Mouse (Mus musculus) G1E-ER4 (cell line): ENCODE measurements around the gene Clec4a1. TPM values are rescaled to one million over a fixed set of nuclear protein-coding genes. Genes with fewer than 3 reads are reported as not detected.

Source experiments
- GATA1 ChIP-seq: IDR thresholded peaks from one replicate; pipeline ENCODE4 v1.8.0; 2012; ENCODE audit warnings: low read length, inconsistent platforms
- polyA plus RNA-seq: library from polyadenylated mRNA; stranded (reverse); fragments of >175 nt; gene quantifications from 2 replicates; pipeline ENCODE4 v1.2.3, GENCODE M21; 2012

Gene Clec4a1
- polyA plus RNA-seq, result not detected in 2 replicates

DNA sequence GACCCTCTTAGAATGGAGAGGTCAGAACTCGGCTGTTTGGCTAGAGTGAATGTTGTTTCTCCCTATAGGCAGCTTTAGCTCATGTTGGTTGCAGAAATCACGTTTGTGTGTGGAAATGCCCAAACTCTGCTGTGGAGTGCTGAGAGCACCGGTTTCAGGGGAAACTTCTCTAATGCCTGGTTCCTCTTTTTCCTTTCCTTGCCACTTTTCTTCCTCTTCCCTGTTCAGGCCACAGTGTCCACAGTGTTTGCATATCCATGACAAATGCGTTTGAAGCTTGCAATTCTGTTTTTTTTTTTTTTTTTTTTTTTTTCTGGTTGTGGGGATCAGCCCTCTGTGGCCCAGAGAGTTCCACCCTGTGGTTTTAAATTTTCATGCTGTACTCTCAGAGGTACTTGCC lies at the start of gene Clec4a1:
TSS of gene Clec4a1 (plus strand) at position 398 of the 400 bp plus-strand sequence.
- no peak for TF ChIP-seq GATA1

DNA sequence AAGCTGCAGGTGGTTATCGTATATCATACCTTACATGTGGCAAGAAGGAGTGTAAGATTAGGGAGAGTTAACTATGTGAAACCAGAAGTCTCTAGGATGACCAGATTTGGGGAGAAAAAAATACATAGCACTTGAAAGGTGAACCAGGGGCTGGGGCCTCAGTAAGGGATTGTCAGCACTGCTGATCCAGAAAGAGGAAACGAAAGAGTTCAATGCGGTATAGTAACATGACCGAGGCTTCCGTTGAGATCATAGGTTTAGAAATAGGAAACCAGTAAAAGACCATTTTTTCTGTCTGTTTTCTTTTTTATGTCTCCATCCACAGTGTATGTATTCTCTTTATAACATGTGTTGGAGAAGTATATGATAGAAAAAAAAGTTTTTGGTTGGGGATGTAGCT lies 48.8 kb upstream of the Clec4a1 start:
- no peak for TF ChIP-seq GATA1

DNA sequence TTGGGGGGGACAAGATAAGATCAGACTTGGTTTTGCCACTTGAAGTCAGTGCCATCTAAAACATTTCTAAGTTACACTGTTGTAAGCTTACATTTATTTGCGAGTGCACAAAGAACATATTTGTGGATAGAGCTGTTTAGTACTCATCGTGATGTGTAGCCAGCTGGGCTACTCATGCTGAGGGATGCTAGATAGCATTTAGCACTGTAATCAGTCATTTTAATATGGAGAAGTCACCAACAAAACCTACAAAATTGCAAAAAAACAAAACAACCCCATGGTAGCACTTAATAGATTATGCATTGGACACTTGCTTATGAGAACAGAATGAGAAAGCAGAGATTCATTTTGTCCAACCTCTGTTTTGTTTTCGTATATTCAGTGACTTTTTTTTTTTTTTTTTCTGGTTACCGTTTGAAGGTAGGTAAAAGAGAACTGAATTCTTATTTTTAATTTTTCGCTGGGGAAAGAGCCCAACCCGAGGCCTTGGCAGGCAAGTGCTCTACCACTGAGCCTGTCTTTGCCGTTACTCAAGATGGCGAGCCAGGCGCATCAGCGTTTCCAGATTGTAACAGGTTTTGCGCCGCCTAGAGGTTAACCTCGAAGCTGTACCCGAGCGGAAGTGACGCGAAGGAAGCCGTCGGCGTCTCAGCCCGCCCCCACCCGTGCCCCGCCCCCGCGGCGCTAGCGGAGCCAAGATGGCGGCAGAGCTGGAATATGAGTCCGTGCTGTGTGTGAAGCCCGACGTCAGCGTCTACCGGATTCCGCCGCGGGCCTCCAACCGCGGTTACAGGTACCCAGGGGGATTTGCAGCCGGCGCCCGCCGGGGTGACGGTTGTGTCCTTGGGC lies 47.6 kb upstream of the Clec4a1 start, which contains the start of gene Necap1:
TSS of gene Necap1 (plus strand) at position 604 of the 849 bp plus-strand sequence.
- no peak for TF ChIP-seq GATA1

DNA sequence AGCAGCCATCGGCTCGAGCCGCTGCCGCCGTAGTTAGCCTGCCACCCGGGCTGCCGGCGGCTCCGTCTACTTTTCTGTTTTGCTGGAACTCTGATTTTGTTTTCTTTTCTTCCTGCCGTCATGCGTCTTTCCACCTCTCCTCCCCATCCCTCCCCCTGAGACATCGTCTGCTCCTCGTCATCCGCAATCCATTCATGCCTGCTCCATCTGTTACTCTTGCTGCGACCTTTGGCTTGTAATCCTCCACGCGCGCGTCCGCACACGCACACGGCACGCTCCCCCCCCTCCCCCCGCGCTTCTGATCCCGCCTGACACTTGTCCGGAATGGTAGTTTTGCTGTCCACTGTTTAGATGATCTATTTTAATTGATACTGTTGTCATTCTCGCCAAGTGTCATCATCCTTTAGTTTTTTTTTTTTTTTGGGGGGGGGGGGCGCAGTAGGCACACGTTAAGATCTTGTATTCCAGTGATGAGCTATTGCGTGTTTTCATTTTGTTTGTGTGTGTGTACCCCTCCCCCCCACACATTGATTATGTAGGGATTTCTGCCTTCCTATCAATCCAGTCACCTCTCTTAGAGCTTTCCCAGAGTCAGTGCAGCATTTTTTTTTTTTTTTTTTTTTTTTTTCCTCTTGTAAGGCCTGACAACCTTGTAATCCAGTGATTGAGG lies 46.8 kb upstream of the Clec4a1 start:
- no peak for TF ChIP-seq GATA1

DNA sequence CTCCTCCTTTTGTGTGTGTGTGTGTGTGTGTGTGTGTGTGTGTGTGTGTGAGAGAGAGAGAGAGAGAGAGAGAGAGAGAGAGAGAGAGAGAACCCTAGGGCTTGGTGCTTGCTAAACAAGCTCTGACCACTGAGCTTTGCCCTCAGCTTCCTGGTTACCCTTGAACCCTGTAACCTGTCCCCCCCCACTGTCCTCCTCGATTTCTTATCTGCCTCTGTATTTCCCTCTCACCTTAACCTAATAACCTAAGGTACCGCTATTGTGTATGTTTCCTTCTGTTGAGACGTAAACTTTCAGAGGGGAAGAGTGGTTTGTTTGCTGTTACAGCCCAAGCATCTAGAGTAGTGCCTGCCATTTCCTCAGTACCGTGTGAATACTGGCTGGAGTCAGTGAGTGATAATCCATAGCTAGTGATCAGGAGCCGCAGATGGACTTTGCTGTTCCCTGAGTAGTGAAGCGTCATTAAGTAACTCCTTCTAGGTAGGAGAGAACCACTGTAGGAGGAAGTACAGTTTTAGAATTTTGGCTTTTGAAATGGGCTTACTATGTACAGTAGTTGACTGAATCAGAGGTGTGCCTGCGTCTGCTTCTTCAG lies 42.4 kb upstream of the Clec4a1 start:
- TF ChIP-seq GATA1, result no peak

DNA sequence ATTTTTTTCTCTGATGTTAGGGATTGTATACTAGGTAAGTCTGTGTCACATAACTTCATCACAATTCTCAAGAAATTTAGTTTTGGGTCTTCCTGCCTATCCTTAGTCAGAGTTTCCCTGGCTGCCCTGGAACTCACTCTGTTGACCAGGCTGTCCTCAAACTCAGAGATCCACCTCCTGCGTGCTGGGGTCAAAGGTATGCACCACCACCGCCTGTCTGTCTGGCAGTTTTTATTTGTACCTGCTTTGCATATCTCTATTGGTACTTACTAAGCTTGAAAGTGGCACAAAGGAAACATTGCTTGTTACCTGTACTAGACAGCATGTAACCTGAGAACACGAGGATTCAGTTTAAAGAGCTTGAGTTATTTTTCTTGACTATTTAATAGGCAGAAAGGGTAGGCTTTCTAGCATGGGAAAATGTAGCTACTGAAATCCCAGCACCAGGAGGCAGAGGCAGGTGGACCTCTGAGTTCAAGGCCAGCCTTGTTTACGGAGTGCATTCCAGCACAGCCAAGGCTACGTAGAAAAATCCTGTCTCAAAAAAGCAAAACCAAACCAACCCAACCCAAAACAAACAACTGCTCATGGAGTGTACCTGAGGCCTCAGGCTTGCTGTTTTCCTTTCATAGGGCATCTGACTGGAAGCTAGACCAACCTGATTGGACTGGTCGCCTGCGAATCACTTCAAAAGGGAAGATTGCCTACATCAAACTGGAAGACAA lies 41.7 kb upstream of the Clec4a1 start:
- TF ChIP-seq GATA1, result no peak

DNA sequence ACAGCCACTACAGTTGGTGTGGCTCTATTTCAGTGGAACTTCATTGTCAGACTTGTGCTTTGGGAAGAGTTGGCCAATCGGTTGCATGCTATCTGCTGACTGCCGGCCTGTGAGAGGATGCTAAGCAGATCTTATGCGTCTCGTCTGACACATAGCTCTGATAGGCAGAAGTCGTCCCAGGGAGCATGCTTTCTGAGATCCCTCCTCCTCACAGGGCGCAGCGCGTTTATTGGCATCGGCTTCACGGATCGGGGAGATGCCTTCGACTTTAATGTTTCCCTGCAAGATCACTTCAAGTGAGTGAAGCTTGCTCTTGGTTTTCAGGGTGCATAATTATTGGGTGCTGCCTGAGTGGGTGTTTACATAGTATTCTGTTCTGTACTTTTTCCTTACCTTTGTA lies 40.4 kb upstream of the Clec4a1 start:
- TF ChIP-seq GATA1, result no peak

DNA sequence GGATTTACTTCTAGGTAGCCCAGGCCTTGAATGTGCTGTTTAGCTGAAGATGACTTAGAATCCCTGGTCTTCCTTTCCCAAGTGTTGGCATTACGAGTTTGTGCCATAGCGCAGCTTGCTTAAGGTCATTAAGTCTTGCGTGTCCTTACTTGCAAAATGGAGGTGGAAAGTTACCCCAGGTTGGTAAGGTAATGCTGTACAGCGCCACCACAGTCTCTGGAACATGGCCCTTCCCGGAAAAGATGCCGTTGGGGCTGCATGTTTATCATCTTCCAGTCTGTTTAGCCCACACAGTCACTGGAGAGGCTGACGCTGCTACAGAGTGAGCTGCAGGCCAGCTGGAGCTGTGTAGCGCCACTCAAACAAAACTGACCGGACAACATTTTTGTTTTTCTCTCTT lies 38.0 kb upstream of the Clec4a1 start:
- TF ChIP-seq GATA1, result no peak

DNA sequence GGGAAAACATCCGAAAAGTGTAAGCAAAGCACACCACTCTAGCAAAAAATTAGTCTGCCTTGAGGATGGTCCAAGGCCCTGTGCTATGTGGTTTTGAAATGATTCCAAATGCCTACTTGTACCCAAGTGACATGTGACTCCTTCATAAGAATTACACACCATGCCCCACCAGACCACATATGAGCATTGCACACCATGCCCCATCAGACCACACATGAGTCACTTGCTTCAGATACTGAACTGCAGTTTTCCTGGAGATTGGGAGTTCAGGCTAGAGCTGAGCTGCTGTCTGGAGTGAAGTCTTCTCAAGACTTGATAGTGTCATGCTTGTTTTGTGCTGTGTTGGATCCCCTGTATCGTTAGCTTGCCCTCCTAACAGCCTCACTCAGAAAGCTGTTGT lies 32.0 kb upstream of the Clec4a1 start:
- TF ChIP-seq GATA1, result no peak

DNA sequence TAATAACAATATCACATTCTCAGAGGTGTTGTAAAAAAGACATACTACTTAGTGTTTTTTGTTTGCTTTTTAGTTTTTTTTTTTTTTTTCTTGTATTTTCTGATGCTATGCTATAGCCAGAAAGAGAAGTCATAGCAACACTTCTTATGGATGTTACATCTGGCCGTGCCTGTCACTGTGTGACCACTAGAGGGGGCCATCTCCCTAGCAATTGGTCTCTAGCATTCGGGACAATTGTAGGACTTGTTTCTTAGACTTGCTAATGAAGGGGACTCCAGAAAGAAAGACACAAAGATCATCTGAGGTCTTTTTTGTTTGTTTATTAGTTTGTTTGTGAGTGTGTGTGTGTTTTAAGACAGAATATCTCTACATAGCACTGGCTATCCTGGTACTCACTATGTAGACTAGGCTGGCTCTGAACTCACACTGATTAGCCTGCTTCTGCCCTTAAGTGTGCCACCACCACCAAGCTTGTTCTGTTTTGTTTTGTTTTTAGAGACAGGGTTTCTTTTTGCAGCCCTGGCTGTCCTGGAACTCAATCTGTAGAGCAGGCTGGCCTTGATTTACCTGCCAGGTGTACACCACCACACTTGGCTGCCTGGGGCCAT lies 29.1 kb upstream of the Clec4a1 start:
- no peak for TF ChIP-seq GATA1

DNA sequence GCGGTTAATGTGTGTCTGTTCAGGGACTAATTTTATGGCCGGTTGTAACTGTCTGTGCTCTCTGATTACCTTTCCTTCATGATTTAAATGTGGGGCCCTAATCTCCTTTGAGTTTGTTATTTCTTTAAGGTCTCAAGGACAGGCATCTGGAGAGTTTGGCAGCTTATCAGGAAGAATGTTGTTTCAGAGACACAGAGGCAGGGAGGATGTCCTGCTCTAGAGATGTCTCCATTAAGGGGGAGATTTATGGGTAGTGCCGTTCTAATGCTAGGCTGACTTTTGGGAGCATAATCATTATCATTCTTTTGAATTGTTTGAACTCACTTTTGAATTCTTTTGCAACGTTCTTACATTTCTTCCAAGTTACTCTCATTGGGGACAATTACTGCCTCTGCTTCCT lies 1.7 kb upstream of the Clec4a1 start:
- no peak for TF ChIP-seq GATA1

DNA sequence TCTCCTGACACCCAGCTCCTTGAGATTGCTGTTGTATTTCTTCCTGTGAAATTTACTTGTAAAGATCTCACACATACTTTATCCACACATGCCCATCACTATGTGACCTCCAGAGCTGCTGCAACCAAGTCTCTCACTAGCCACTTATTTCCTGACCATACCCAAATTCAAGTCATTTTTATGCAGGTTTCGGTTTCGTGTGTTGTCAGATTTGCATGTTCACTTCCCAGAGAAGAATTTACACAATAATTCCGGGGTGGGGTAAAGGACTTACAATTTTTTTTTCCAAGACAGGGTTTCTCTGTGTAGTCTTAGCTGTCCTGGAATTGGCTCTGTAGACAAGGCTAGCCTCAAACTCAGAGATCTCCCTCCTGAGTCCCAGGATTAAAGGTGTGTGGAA lies 13.2 kb downstream of the Clec4a1 start:
- TF ChIP-seq GATA1, result no peak

DNA sequence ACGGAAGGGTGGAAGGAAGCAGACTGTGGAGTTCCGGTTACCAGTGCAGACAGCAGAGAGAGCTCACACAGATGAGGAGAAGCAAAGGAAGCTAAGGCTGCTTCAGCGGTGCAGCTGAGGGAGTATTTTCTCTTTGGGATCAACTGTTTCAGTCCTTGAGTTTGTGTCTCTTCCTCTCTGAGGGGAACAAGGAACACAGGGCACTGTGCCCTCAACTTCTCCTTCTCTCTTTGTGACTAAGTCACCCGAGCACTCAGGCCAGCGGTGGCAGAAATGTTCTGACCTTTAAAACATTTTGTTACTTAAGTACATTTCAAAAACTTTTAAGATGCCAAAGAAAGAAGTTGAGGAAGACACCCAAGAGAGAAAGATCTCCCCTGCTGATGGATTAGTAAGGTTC lies 18.0 kb downstream of the Clec4a1 start:
- no peak for TF ChIP-seq GATA1

DNA sequence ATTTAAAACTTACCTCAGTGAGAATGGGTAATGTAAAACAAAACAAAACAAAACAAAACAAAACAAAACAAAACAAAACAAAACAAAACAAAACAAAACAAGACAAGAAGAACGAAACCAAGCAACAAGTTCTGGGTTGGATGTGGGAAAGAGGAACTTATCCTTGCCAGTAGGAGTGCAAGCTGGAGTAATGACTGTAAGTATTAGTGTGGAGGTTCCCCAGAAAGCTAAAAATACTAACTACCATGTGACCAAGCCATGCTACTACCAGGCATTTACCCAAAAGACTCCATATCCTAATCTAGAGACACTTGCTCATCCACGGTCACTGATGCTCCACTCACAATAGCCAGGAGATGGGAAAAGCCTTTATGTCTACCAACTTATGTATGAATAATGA lies 25.1 kb downstream of the Clec4a1 start:
- TF ChIP-seq GATA1, result no peak

DNA sequence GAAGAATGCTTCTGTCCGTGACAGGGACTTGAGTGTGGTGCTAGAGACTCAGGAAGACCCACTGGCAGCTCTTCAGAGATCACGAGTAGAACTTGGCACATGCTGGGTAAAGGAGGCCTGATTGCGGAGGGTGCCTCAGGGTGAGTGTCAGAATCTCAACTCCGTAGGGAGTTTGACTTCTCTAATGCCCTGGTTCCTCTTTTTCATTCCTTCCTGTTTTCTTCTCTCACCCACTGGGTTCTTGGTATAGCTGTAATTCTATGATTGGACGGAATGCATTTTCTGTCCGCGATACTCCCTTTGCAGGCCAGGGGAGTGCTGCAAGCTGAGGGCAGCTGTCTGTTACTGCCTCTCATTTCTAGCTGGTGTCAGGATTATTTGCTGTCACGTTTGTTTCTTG lies 30.8 kb downstream of the Clec4a1 start, which contains the start of gene Clec4a3:
TSS of gene Clec4a3 (plus strand) at position 115 of the 400 bp plus-strand sequence.
- no peak for TF ChIP-seq GATA1
